Mouse (Mus musculus) regulatory T cell (primary cell): ENCODE measurements around the gene Nfe2l1.

Source experiments
- in situ Hi-C: fragments of 300-600 bp; cut with MboI, MseI; formaldehyde crosslinking; loops from one replicate; pipeline ENCODE4 v1.15.1; 2025; ENCODE audit warnings: high pct_unique_total_duplicates

Gene Nfe2l1

GRCm38 (mm10) chr11:96848694-96849093 lies 18.9 kb upstream of the Nfe2l1 start:
- in situ Hi-C loops: no loop called here

- in situ Hi-C loops: no loop called here
Observed at GRCm38 (mm10) chr11:96847240-96847639, 17.5 kb upstream of the Nfe2l1 start.

- in situ Hi-C loops: no loop called here
Observed at GRCm38 (mm10) chr11:96843627-96844026, 13.9 kb upstream of the Nfe2l1 start.

- in situ Hi-C loops: no loop called here
Observed at GRCm38 (mm10) chr11:96840290-96840689, 10.5 kb upstream of the Nfe2l1 start.

GRCm38 (mm10) chr11:96839877-96840276 lies 10.1 kb upstream of the Nfe2l1 start:
- in situ Hi-C loops: loop anchor here (10.0 kb wide), 1 partner anchor 1255 kb away; the partner anchor contains the start of gene Ngfr

GRCm38 (mm10) chr11:96839428-96839827 lies 9.7 kb upstream of the Nfe2l1 start:
- in situ Hi-C loops: loop anchor here (10.0 kb wide), 1 partner anchor 1255 kb away; the partner anchor contains the start of gene Ngfr

GRCm38 (mm10) chr11:96838341-96838740 lies 8.6 kb upstream of the Nfe2l1 start:
- in situ Hi-C loops: loop anchor here (10.0 kb wide), 1 partner anchor 1254 kb away; the partner anchor contains the start of gene Ngfr

GRCm38 (mm10) chr11:96837298-96837697 lies 7.5 kb upstream of the Nfe2l1 start:
- in situ Hi-C loops: loop anchor here (10.0 kb wide), 1 partner anchor 1252 kb away; the partner anchor contains the start of gene Ngfr

- in situ Hi-C loops: loop anchor here (10.0 kb wide), 1 partner anchor 1249 kb away; the partner anchor contains the start of gene Ngfr
Observed at GRCm38 (mm10) chr11:96834127-96834526, 4.4 kb upstream of the Nfe2l1 start.

- in situ Hi-C loops: loop anchor here (10.0 kb wide), 1 partner anchor 1248 kb away; the partner anchor contains the start of gene Ngfr
Observed at GRCm38 (mm10) chr11:96832973-96833372, 3.2 kb upstream of the Nfe2l1 start.

GRCm38 (mm10) chr11:96832541-96832940 lies 2.8 kb upstream of the Nfe2l1 start:
- in situ Hi-C loops: loop anchor here (10.0 kb wide), 1 partner anchor 1248 kb away; the partner anchor contains the start of gene Ngfr

GRCm38 (mm10) chr11:96831516-96831915 lies 1.7 kb upstream of the Nfe2l1 start:
- in situ Hi-C loops: loop anchor here (10.0 kb wide), 1 partner anchor 1247 kb away; the partner anchor contains the start of gene Ngfr

- in situ Hi-C loops: loop anchor here (10.0 kb wide), 1 partner anchor 1246 kb away; the partner anchor contains the start of gene Ngfr
Observed at GRCm38 (mm10) chr11:96830539-96831216, 910 bp upstream of the Nfe2l1 start.

GRCm38 (mm10) chr11:96829403-96829812 lies 360 bp downstream of the Nfe2l1 start:
- in situ Hi-C loops: loop anchor here (10.0 kb wide), 1 partner anchor 1365 kb away; the partner anchor contains the start of gene Med1

- in situ Hi-C loops: loop anchor here (10.0 kb wide), 1 partner anchor 1366 kb away; the partner anchor contains the start of gene Med1
Observed at GRCm38 (mm10) chr11:96828881-96829280, 887 bp downstream of the Nfe2l1 start.

- in situ Hi-C loops: loop anchor here (10.0 kb wide), 1 partner anchor 1367 kb away; the partner anchor contains the start of gene Med1
Observed at GRCm38 (mm10) chr11:96827917-96828316, 1.9 kb downstream of the Nfe2l1 start.

GRCm38 (mm10) chr11:96827062-96827581 lies 2.6 kb downstream of the Nfe2l1 start:
- in situ Hi-C loops: loop anchor here (10.0 kb wide), 1 partner anchor 1368 kb away; the partner anchor contains the start of gene Med1

GRCm38 (mm10) chr11:96826481-96826880 lies 3.3 kb downstream of the Nfe2l1 start:
- in situ Hi-C loops: loop anchor here (10.0 kb wide), 1 partner anchor 1368 kb away; the partner anchor contains the start of gene Med1

- in situ Hi-C loops: loop anchor here (10.0 kb wide), 1 partner anchor 1370 kb away; the partner anchor contains the start of gene Med1
Observed at GRCm38 (mm10) chr11:96824783-96825495, 4.8 kb downstream of the Nfe2l1 start.

- in situ Hi-C loops: loop anchor here (10.0 kb wide), 1 partner anchor 1371 kb away; the partner anchor contains the start of gene Med1
Observed at GRCm38 (mm10) chr11:96823880-96824782, 5.6 kb downstream of the Nfe2l1 start.
